Mouse (Mus musculus) liver, embryonic 16.5 days (tissue): Measurements from ENCODE around the gene Chsy1. TPM values are rescaled to one million over a fixed set of nuclear protein-coding genes. Genes with fewer than 3 reads are reported as not detected.

Experiments used
- ATAC-seq: fragments of 200-750 bp; cut with Nextera tagmentation; 2 replicates; pipeline ENCODE4 v1.8.0; 2017; ENCODE audit warnings: low read depth, mild to moderate bottlenecking, moderate number of reproducible peaks, moderate library complexity
- H3K27ac ChIP-seq: fragments of 300-500 bp; sonication (generic); 2 replicates; pipeline ENCODE4 v1.5.1; 2014; ENCODE audit warnings: mild to moderate bottlenecking, low read length
- H3K27me3 ChIP-seq: fragments of 300-500 bp; sonication (generic); 2 replicates; pipeline ENCODE4 v1.6.1; 2014; ENCODE audit warnings: low read depth, low read length, mixed read lengths; ENCODE audit not compliant: control insufficient read depth, insufficient read depth
- H3K36me3 ChIP-seq: fragments of 300-500 bp; sonication (generic); 2 replicates; pipeline ENCODE4 v1.6.1; 2014; ENCODE audit warnings: mild to moderate bottlenecking; ENCODE audit not compliant: control insufficient read depth, insufficient read depth
- H3K4me1 ChIP-seq: fragments of 300-500 bp; sonication (generic); 2 replicates; pipeline ENCODE4 v1.6.1; 2014; ENCODE audit warnings: low read depth, low read length, mixed read lengths; ENCODE audit not compliant: control insufficient read depth
- H3K4me2 ChIP-seq: fragments of 300-500 bp; sonication (generic); 2 replicates; pipeline ENCODE4 v1.6.1; 2014; ENCODE audit warnings: low read depth, low read length, mixed read lengths
- H3K4me3 ChIP-seq: fragments of 300-500 bp; sonication (generic); 2 replicates; pipeline ENCODE4 v1.5.1; 2014; ENCODE audit warnings: low read depth, mild to moderate bottlenecking, low read length
- H3K9ac ChIP-seq: fragments of 300-500 bp; sonication (generic); 2 replicates; pipeline ENCODE4 v1.6.1; 2014; ENCODE audit warnings: low read depth, low read length
- H3K9me3 ChIP-seq: fragments of 300-500 bp; sonication (generic); replicated peaks from 2 replicates; pipeline ENCODE4 v1.6.1; 2016; ENCODE audit warnings: low read length; ENCODE audit not compliant: control insufficient read depth
- WGBS: fragments of 180-500 bp; shearing (Covaris S2); extraction: QIAGEN DNeasy Blood & Tissue Kit; methylation state at CpG from one replicate; pipeline ENCODE4 v1.1.7; 2014; ENCODE audit not compliant: insufficient replicate concordance; 5-methylcytosine and 5-hydroxymethylcytosine counted together
- polyA plus RNA-seq: library from polyadenylated mRNA; unstranded; fragments of >200 nt; fragmentation: Nextera tagmentation; extraction: Ambion mirVana; gene quantifications from 2 replicates; pipeline ENCODE4 v1.2.1, GENCODE M21; 2015

Chsy1 gene
- 4.9 and 5.4 TPM in 2 replicates for polyA plus RNA-seq

DNA sequence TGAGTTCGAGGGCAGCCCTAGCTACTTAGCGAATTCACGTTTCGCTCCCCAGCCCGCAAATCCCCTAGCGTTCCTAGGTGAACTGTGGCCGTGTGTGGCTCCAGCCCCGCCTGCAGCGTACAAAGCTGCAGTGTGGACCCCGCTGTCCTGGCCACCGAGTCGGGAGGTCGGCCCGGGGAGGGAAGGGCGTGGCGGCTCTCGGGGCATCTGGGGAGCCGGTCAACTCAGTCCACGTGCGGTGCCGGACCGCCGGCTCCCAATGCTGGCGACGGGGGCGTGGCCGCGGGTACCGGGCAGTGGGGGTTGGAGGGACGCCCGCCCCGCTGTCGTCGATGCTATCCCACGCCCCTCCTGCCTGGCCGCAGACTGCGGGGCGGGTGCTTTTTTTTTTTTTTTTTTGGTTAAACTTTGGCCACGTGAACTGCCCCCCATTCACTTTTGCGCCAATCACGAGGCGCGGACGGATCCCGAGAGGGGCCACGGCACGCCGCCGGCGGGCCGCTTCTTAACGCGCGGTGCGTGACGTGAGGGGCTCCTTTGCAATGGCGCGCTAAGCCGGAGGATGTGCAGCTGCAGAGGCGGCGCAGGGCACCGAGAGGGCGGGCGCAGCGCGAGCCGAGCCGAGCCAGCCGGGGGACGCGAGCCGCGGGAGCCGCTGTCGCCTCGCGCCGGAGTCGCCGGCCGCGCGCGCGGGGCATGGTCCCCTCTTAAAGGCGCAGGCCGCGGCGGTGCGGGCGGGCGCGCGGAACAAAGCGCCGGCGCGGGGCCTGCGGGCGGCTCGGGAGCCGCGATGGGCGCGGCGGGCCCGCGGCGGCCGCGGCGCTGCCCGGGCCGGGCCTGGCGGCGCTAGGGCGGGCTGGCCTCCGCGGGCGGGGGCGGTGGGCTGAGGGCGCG lies at the start of gene Chsy1:
Chsy1 (plus strand) TSS at position 555 of the 894 bp plus-strand sequence.
- peak; percentile 70 for ATAC-seq
- H3K27me3 ChIP-seq: peaks cover 4% of the 10 kb centered on the region
- H3K9ac ChIP-seq: peak within 1 kb of the TSS; percentile 88
- H3K4me2 ChIP-seq: peak within 1 kb of the TSS; percentile 97
- under 1% methylated on average over 108 of the region's 123 CpGs for WGBS
- H3K9me3 ChIP-seq: no peaks in the 10 kb centered on the region
- H3K27ac ChIP-seq: peak within 1 kb of the TSS; percentile 75
- no peaks in the 10 kb centered on the region for H3K36me3 ChIP-seq
- H3K4me3 ChIP-seq: peak within 1 kb of the TSS; percentile 87
- H3K4me1 ChIP-seq: peaks cover 38% of the 10 kb centered on the region

DNA sequence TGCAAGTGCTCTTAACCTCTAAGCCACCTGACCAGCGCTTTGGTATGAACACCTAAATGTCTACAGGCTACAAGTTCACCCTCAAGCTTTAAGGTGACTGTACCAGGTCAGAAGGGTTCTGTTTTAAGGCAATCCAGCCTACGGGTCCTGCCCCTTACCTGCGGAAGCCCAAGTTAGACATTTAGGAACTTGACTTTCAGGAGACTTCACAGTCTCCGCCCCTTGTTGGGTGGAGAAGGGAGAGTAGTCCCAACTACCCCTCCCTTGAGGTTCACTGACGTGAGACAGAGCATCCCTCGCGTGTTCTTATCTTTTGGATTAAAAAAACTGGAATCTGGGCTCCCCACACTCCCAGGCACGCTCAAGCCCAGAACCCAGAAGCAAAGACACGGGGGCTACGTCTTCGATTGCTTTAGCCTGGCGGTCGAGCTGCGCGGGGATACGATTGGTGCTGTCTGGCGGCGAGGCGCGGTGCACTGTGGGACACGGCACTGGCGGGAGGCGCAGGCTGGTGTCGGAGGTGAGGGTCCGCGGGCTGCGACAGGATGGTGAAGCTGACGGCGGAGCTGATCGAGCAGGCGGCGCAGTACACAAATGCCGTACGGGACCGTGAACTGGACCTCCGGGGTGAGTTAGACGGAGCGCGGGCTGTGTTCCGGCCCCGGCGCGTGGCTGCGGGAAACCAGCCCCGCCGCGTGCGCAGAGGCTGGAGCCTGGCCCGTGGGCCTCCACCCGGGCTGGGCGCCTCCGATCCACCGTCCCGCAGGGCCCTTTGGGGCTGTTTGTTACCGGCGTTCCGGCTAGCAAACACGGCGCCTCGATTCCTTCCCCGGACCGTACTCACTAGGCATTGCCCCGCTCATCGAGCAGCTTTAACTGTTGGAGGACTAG lies 49.0 kb upstream of the Chsy1 start:
- H3K36me3 ChIP-seq: peaks cover 9% of the 10 kb centered on the region
- H3K4me3 ChIP-seq: peak overlapping the region; percentile 93
- H3K9me3 ChIP-seq: no peaks in the 10 kb centered on the region
- under 1% methylated on average over 64 of the region's 64 CpGs for WGBS
- no peaks in the 10 kb centered on the region for H3K27me3 ChIP-seq
- H3K9ac ChIP-seq: peak overlapping the region; percentile 92
- peak overlapping the region; percentile 54 for H3K27ac ChIP-seq
- peak; percentile 92 for ATAC-seq
- peaks cover 15% of the 10 kb centered on the region for H3K4me1 ChIP-seq
- peak overlapping the region; percentile 82 for H3K4me2 ChIP-seq

DNA sequence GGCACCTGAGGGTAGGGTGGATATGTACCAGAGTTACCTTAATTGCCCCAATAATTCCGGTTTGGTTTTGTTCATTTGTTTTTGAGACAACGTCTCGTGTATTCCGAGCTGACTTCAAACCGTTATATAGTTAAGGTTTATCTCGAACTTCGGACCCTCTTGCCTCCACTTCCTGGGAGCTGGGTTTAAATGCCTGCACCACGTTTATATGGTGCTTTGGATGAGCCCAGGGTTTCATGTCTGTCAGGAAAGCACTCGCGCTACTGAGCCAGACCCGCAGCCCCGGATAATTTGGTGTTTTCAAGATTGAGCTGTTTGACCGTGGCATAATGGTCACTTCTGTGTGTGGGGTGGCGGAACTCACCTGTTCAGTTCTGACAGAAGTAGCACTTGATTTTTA lies 48.3 kb upstream of the Chsy1 start:
- Histone ChIP-seq H3K27ac (peak overlapping the region; percentile 54), H3K9ac (peak overlapping the region; percentile 92), H3K4me3 (peak overlapping the region; percentile 93), H3K27me3 (no peaks in the 10 kb centered on the region), H3K4me2 (peak overlapping the region; percentile 82), H3K36me3 (peaks cover 9% of the 10 kb centered on the region), H3K4me1 (peaks cover 15% of the 10 kb centered on the region), H3K9me3 (no peaks in the 10 kb centered on the region)
- WGBS: under 1% methylated on average over 14 of the region's 14 CpGs
- ATAC-seq: no peak

DNA sequence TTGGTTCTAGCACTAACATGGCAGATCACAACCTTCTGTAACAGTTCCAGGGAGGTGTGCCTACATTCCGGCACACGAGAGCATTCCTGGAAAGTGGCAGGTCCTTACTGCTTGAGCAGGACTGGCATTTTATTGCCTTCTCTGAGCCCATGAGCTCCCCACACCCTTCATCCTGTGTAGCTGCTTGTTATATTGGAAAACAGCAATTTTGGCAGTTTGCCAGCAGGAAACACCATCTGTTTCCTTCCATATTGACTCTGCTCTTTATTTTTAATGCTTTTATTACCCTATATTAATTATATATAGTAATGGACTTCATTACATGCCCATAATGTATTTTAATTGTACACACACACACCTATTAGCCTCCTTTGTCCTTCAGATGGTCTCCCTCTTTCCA lies 32.9 kb upstream of the Chsy1 start:
- 74% methylated on average over 2 of the region's 2 CpGs for WGBS

DNA sequence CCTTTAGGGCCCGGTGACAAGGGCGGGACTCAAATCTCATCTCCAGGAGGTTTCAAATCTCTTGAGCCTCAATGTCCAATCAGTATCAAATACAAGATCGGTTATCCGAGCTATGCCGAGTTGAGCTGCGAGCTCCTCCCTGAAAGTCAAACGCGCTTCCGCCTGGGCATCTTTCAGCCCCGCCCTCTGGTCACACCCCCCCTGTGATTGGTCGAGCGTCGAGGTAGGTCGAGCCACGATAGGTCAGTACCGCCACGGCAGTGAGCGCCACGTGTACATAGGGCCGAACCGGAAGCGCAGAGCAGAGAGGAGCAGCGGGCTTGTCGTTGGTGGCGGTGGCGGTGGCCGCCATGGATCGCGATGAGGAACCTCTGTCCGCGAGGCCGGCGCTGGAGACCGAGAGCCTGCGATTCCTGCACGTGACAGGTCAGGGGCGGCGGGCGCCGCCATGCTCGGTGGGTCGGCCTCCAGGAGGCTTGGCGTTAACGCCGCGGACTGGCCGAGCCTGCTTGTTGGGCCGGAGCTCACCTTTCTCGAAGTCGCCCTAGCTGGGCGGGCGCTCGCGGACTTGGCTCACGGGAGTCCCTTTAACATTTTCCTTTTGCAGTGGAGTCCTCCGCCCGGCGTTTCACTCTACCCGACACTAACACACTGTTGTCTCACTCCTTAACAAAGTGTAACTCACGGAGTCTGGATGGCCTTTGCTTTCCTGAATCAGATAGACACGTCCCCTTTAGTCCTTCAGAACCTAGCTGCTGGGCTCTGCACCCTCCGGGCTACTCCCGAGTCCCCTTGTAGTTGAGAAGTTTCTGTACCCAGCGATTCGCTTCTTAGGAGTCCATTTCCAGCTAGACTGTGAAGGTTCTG lies 29.7 kb upstream of the Chsy1 start, which contains the start of gene Selenos:
Selenos (plus strand) TSS at position 286 of the 867 bp plus-strand sequence.
- H3K4me3 ChIP-seq: peak within 1 kb of the TSS; percentile 85
- H3K36me3 ChIP-seq: peaks cover 19% of the 10 kb centered on the region
- H3K27me3 ChIP-seq: no peaks in the 10 kb centered on the region
- H3K4me1 ChIP-seq: peaks cover 19% of the 10 kb centered on the region
- peak within 1 kb of the TSS; percentile 93 for H3K4me2 ChIP-seq
- no peaks in the 10 kb centered on the region for H3K9me3 ChIP-seq
- WGBS: under 1% methylated on average over 65 of the region's 65 CpGs
- H3K9ac ChIP-seq: peak within 1 kb of the TSS; percentile 78
- H3K27ac ChIP-seq: peak within 1 kb of the TSS; percentile 76
- ATAC-seq: peak; percentile 100

More for the DNA sequence above, 32.9 kb upstream of the Chsy1 start:
- no peak for ATAC-seq
- Histone ChIP-seq H3K4me3 (no peak overlapping the region), H3K4me1 (peaks cover 19% of the 10 kb centered on the region), H3K27ac (no peak overlapping the region), H3K36me3 (peaks cover 24% of the 10 kb centered on the region), H3K4me2 (no peak overlapping the region), H3K9me3 (no peaks in the 10 kb centered on the region), H3K27me3 (no peaks in the 10 kb centered on the region), H3K9ac (no peak overlapping the region)

DNA sequence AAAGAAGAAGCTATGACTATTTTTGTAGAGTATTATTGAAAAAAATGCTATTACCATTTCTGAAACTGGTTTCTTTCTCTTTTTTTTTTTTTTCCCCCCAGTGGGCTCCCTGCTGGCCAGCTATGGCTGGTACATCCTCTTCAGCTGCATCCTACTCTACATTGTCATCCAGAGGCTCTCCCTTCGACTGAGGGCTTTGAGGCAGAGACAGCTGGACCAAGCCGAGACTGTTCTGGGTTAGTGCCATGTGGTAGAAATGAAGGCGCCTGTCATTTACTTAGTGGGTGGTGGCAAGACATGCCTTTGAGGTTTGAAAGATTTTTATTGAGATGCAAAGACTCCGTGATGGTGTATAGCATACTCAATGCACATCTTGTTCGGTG lies 29.1 kb upstream of the Chsy1 start:
- no peaks in the 10 kb centered on the region for H3K9me3 ChIP-seq
- no peaks in the 10 kb centered on the region for H3K27me3 ChIP-seq
- peaks cover 13% of the 10 kb centered on the region for H3K36me3 ChIP-seq
- peak overlapping the region; percentile 93 for H3K4me2 ChIP-seq
- peak overlapping the region; percentile 78 for H3K9ac ChIP-seq
- H3K4me1 ChIP-seq: peaks cover 19% of the 10 kb centered on the region
- peak overlapping the region; percentile 85 for H3K4me3 ChIP-seq
- no peak for ATAC-seq
- no peak overlapping the region for H3K27ac ChIP-seq
- WGBS: 29% methylated on average over 5 of the region's 5 CpGs

DNA sequence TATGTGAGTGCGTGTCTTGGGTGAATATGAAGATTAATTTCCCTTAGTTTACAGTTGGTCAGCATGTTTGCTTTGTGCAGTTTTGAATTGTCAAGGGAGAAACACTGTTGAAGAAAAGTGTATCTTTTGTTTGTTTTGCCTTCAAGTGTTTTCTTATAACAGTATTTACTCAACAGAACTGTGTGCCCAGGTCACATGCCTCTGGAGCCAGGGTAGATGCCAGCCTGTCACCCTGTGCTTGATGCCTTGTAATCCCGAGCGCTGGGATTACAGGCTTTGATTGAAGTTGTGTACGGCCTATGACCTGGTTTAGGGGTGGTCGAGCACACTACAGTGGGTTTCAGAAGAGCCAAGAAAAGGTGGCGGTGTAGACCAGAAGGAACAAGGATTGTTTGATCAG lies 25.6 kb upstream of the Chsy1 start:
- H3K4me3 ChIP-seq: no peak overlapping the region
- no peaks in the 10 kb centered on the region for H3K9me3 ChIP-seq
- 75% methylated on average over 6 of the region's 6 CpGs for WGBS
- peaks cover 20% of the 10 kb centered on the region for H3K36me3 ChIP-seq
- H3K4me1 ChIP-seq: peaks cover 14% of the 10 kb centered on the region
- H3K27ac ChIP-seq: no peak overlapping the region
- H3K4me2 ChIP-seq: no peak overlapping the region
- H3K27me3 ChIP-seq: no peaks in the 10 kb centered on the region
- no peak overlapping the region for H3K9ac ChIP-seq
- ATAC-seq: no peak

DNA sequence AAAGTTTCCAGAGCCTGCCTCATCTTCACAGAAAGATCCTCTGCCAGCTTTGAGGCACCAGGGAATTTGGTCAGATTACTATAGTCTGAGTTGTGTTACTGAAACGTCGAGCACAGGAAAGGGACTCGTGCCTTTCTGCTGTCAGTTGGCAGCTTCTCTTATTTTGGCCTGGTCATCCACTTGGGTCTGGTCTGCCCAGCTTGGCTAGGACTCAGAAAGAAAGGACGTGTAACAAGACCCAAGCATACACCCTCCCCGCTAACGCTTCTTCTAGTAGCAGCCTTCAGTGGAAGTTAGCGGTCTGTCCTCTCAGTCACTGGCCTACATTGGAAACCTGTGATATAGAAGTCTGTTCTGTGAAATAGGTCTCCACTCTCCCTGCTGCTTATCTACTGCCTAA lies 24.8 kb upstream of the Chsy1 start:
- no peak overlapping the region for H3K4me2 ChIP-seq
- H3K4me3 ChIP-seq: no peak overlapping the region
- no peaks in the 10 kb centered on the region for H3K9me3 ChIP-seq
- no peak overlapping the region for H3K9ac ChIP-seq
- peaks cover 20% of the 10 kb centered on the region for H3K36me3 ChIP-seq
- H3K27ac ChIP-seq: no peak overlapping the region
- no peaks in the 10 kb centered on the region for H3K27me3 ChIP-seq
- peaks cover 11% of the 10 kb centered on the region for H3K4me1 ChIP-seq
- 72% methylated on average over 7 of the region's 7 CpGs for WGBS
- no peak for ATAC-seq
